Mouse (Mus musculus) fat pad, adult 2 months (tissue): Measurements from ENCODE around the gene D10Wsu102e.
"Not testable (repeated sequence)": the region's sequence is repeated elsewhere in the genome, so short reads cannot be mapped to it uniquely, and the experiment has no call there.

Source experiments
- DNase-seq: peaks from one replicate; pipeline ENCODE4 v3.0.0-alpha.2; 2011; ENCODE audit warnings: low read depth, low spot score; ENCODE audit errors: extremely low read depth

The D10Wsu102e gene

GRCm38 (mm10) chr10:83345693-83346358, 14.2 kb upstream of the D10Wsu102e start:
- no peak for DNase-seq

- no peak for DNase-seq
These were observed 13.7 kb upstream of the D10Wsu102e start for GRCm38 (mm10) chr10:83346359-83346736.

DNA sequence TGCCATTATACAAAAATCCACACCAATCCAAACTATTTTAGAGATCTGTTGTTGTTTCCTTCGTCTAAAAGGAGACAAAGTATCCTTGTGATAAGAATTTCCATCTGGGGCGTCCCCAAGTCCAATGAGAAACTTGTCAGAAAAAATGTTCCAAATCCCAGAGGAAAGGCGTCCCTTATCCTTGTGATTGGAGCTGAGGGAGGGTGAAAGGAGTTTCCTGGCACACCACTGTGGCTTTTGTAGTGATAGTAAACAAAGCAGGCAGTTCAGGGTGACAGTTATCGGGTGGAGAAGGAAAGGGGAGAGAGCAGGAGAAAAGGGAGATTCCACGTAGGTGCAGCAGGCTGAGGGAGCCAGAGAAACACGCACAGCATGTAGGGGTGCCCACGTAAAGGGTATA, 12.5 kb upstream of the D10Wsu102e start:
- no peak for DNase-seq

DNA sequence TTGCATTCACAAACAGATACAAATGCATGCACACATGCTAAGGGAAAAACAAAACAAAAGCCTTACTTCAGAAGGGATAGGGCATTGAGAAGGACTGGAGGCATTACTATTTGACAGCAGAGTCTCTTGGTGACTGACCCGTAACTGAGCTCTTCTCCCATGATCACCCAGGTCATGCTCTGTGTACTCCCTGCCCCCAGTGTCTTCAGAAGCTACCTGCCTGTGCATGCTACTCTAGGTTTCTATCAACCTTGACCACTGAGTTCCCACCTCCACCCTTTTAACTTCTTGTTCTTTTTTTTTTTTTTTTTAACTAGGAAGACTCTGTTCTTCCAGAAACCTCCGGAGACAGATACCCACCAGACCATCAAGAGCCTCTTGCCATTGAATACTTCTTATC, 9.3 kb upstream of the D10Wsu102e start:
- no peak for DNase-seq

DNA sequence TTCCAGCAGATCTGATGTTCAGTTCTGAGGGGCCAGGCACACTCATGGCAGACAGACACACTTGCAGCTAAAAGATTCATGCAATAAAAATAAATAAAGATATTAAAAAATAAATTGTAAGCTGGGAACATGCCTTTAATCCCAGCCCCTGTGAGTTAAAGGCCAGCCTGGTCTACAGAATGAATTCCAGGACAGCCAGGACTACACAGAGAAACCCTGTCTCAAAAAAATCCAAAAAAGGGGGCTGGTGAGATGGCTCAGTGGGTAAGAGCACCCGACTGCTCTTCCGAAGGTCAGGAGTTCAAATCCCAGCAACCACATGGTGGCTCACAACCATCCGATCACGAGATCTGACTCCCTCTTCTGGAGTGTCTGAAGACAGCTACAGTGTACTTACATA, 8.2 kb upstream of the D10Wsu102e start:
- DNase-seq, result not testable (repeated sequence)

- DNase-seq, result peak; percentile 61
These were observed 6.2 kb upstream of the D10Wsu102e start for GRCm38 (mm10) chr10:83353680-83354332.

- peak; percentile 26 for DNase-seq
These were observed 5.7 kb upstream of the D10Wsu102e start for GRCm38 (mm10) chr10:83354333-83354719.

DNA sequence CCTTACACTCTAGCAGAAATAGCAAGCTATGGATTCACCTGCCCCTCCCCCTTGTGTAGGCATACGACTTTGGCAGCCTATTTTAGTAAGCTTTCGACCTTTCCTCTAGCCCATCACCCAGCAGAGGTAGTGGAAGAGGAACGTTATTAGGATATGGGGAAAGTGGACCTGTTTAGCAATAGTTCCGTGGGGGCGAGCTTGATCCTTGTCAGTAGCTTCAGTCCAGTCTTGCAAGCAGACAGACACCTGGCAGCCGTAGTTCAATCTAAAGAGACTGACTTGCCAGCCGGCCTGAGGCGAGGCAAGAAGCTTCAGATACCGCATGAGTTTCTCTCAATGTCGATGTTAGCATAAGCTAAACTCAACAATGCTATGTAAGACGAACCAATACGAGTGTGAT, 3.6 kb upstream of the D10Wsu102e start:
- peak; percentile 98 for DNase-seq

GRCm38 (mm10) chr10:83359451-83359850, 570 bp upstream of the D10Wsu102e start:
- no peak for DNase-seq

GRCm38 (mm10) chr10:83360356-83360755, 335 bp downstream of the D10Wsu102e start:
- no peak for DNase-seq

- no peak for DNase-seq
These were observed 1.8 kb downstream of the D10Wsu102e start for GRCm38 (mm10) chr10:83361643-83362382.

DNA sequence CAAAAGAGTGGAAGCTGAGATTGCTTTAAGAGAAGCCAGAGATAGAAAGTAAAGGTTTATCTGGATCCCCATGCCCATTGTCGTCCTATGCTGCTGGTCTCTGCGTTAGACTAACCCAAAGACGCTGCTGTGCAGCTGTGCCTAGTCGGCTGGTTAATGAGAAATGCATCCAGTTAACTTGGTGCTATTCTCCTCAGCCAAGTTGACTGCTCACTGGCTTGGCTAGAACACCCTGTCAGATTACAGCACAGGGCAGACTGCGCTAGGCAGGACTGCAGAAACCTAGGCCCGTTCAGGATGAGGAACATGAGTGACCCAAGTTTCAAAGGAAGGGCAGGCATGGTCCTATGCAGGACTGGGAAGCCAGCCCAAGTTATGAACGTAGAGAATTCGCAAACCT, 3.4 kb downstream of the D10Wsu102e start:
- DNase-seq, result no peak

- DNase-seq, result no peak
These were observed 8.9 kb downstream of the D10Wsu102e start for GRCm38 (mm10) chr10:83368918-83369317.

DNA sequence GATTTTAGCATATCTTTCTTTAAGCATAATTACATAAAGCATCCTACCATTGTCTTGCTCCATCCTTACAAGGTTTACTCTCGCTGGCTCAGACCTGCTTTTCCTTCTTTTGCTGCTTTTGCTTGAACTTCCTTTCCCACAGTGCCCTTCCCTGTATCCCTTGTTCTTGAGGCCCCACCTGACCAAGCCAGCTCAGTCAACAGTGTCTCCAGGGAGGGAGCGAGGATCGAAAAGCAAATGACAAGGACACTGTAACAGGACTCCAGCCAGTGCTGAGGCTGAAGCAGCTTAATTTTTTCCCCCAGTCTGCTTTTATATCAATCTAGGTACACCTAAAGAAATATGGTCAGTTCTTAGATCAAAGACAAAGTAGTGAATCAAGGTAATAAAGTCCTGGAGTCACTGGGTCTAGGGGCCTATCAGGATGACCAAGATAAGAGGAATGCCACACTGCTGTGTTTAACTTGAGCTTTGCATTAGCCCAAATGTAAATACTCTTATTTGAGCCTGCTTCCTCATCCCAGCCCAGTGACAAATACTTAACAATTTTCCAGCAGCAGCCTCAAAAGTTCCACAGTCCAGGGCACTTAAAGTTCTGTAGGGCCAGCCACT, 14.1 kb downstream of the D10Wsu102e start:
- no peak for DNase-seq

DNA sequence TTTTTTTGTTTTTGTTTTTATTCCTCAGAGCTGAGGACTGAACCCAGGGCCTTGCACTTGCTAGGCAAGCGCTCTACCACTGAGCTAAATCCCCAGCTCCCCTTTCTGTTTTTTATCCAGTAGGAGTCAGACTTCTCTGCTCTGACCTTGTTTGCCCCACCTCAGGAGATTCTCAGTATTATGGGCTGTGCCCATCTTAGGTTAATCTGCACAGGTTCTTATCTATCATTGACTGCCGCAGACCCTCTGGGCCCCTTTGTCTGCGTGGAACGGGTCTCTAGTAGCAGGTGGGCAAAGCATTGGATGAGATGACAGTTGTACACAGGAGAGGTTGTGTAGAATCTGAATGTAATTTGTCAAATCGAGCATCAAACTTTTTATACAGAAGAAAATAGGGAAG, 15.4 kb downstream of the D10Wsu102e start:
- DNase-seq, result not testable (repeated sequence)

DNA sequence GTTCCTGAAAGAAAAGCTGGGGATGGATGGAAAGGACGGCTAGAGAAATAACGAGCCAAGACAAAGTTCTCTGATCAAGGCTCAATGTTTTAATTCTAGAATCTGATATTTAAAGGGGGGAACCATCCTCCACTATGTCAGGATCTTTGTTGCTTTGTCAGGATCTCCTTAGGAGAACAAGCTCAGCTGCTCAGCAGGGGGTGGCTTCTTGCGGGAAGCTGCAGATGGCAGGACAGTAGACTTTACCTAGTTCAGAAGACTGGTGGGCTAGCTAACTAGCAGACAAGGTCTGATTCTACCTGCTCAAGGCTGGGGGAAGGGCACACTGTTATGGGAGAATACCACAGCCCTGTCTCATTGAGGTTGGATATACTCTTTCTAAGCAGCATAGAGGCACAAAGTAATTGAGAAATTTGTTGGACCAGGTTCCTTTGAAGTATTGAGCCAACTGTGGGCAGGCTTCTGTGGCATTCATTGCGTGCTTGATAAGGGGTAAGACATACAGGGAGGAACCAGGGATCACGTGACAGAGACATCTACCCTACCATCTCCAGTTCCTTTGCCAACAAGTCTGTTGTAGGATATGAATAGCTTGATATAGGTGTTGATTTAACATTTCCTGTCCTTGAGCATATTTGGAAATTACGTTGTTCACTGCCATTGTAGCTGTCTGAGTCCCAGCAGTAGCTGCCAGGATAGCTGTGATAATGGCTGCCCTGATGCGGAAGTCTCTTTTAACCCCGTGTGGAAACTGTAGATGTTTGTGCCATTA, 17.1 kb downstream of the D10Wsu102e start:
- no peak for DNase-seq

DNA sequence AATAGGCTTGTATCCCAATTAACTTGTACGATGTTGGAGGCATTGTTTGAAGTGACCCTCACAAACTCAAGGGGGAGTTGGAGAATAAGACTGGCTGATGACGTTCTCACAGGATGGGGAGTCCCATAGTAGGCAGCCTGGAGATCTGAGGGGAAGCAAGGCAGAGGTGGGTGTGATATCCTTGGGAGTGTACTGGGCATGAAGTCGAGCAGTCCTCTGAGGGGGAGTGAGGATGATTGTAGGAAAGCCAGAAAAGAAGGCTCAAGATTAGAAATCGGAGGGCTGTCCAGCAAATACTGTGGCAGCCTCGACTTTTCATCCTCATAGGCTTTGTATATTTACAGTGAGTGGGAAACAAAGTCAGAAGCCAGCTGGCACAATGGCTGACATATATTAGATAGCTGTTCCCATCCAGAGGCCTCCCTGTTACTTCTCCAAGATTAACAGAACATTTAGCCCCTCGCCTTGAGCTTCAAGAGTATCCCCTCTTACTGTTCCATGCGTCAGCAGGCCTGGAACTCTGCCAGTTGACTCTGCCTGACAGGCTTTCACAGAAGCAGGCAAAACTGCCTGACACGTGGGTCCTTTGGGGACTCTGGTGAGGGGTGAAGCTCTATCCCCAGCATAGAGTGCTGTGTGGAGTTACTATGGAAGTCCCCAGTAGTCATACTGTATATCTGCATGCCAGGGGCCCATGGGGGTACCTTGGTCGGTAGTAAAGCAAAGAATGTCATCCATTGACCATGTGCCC, 18.2 kb downstream of the D10Wsu102e start:
- no peak for DNase-seq

- DNase-seq, result no peak
These were observed 20.5 kb downstream of the D10Wsu102e start for GRCm38 (mm10) chr10:83380501-83380900.

DNA sequence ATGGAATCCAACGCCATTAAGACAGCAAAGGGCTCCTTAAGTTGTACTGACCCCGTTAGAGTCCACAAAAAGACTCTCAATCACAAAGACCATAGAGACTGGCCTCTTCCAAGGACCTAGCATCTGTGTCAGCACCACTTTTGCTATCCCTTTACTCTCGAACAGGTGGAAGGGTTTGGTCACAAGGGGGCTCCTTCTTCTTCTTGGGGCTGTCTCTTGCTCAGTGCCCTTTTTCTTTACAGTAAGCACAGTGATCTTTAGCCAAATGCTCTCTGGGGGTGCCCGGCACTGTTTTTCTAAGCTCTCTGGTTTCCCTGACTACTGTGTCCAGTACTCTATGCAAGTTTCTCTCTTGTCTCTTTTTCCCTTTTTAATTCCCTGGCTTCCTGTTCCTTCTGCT, 22.5 kb downstream of the D10Wsu102e start:
- DNase-seq, result no peak

GRCm38 (mm10) chr10:83382988-83383387, 23.0 kb downstream of the D10Wsu102e start:
- no peak for DNase-seq
